Mouse (Mus musculus) testis, adult 2 months (tissue): ENCODE data around the gene Rest. TPM values are rescaled to one million over a fixed set of nuclear protein-coding genes. Genes with fewer than 3 reads are reported as not detected.

Experiments used
- H3K27ac ChIP-seq: fragments of 200-500 bp; 2 replicates; pipeline ENCODE4 v1.5.1; 2012; ENCODE audit warnings: low read depth, low read length; ENCODE audit not compliant: control insufficient read depth, insufficient read depth
- H3K27me3 ChIP-seq: fragments of 200-500 bp; 2 replicates; pipeline ENCODE4 v1.6.1; 2012; ENCODE audit warnings: mild to moderate bottlenecking, low read length, moderate library complexity; ENCODE audit not compliant: control insufficient read depth, insufficient read depth
- H3K36me3 ChIP-seq: fragments of 200-500 bp; 2 replicates; pipeline ENCODE4 v1.6.1; 2012; ENCODE audit warnings: mild to moderate bottlenecking, low read length; ENCODE audit not compliant: control insufficient read depth, insufficient read depth
- H3K4me1 ChIP-seq: fragments of 200-500 bp; 2 replicates; pipeline ENCODE4 v1.6.1; 2012; ENCODE audit warnings: low read length; ENCODE audit not compliant: control insufficient read depth, insufficient read depth
- H3K4me3 ChIP-seq: fragments of 200-500 bp; 2 replicates; pipeline ENCODE4 v1.5.1; 2012; ENCODE audit warnings: low read depth, mild to moderate bottlenecking, low read length, moderate library complexity, mixed read lengths; ENCODE audit not compliant: control insufficient read depth
- CTCF ChIP-seq: fragments of 200-500 bp; IDR thresholded peaks from 2 replicates; pipeline ENCODE4 v1.5.1; 2012; ENCODE audit warnings: low read depth, mild to moderate bottlenecking, inconsistent platforms, low read length, moderate library complexity; ENCODE audit not compliant: control insufficient read depth, insufficient read depth, insufficient replicate concordance
- POLR2A ChIP-seq: fragments of 200-500 bp; IDR thresholded peaks from 2 replicates; pipeline ENCODE4 v1.6.1; 2012; ENCODE audit warnings: low read depth, mild to moderate bottlenecking, inconsistent platforms, low read length, moderate library complexity; ENCODE audit not compliant: control insufficient read depth
- polyA plus RNA-seq: library from polyadenylated mRNA; depleted of rRNA; stranded (reverse); fragments of >200 nt; gene quantifications from 2 replicates; pipeline ENCODE4 v1.2.3, GENCODE M21; 2012; rRNA removed

Gene Rest
- polyA plus RNA-seq, 1 experiment: 4.2 TPM

GRCm38 (mm10) chr5:77314206-77314605 lies 48.9 kb downstream of the Rest start:
- no peak overlapping the region for H3K27ac ChIP-seq
- H3K4me3 ChIP-seq: no peak overlapping the region
- no peaks in the 10 kb centered on the region for H3K36me3 ChIP-seq
- TF ChIP-seq POLR2A (no peak), CTCF (no peak)
- H3K4me1 ChIP-seq: no peaks in the 10 kb centered on the region; the same call in none of the 2 replicates
- no peaks in the 10 kb centered on the region for H3K27me3 ChIP-seq

- Histone ChIP-seq H3K4me3 (no peak overlapping the region), H3K27ac (no peak overlapping the region), H3K27me3 (no peaks in the 10 kb centered on the region), H3K36me3 (no peaks in the 10 kb centered on the region), H3K4me1 (no peaks in the 10 kb centered on the region; the same call in 1 of the 2 replicates)
- TF ChIP-seq CTCF (no peak), POLR2A (no peak)
Observed at GRCm38 (mm10) chr5:77314986-77315385, 49.7 kb downstream of the Rest start.

GRCm38 (mm10) chr5:77324936-77325335 lies 59.6 kb downstream of the Rest start:
- Histone ChIP-seq H3K27ac (no peak overlapping the region), H3K4me1 (no peaks in the 10 kb centered on the region), H3K36me3 (peaks cover 7% of the 10 kb centered on the region), H3K27me3 (no peaks in the 10 kb centered on the region), H3K4me3 (no peak overlapping the region)
- TF ChIP-seq CTCF (no peak), POLR2A (no peak)

GRCm38 (mm10) chr5:77330154-77330553 lies 64.9 kb downstream of the Rest start:
- no peak overlapping the region for H3K4me3 ChIP-seq
- no peak overlapping the region for H3K27ac ChIP-seq
- no peaks in the 10 kb centered on the region for H3K4me1 ChIP-seq
- H3K36me3 ChIP-seq: peaks cover 5% of the 10 kb centered on the region
- no peaks in the 10 kb centered on the region for H3K27me3 ChIP-seq
- TF ChIP-seq CTCF (no peak), POLR2A (no peak)

Other genes with a start within 250 kb of the Rest start
- 145 and 149 TPM in 2 replicates for gene Thegl, start 249.5 kb upstream of the Rest start, polyA plus RNA-seq
- gene Hopx, start 150.4 kb upstream of the Rest start, polyA plus RNA-seq: 13.7 and 16.0 TPM in 2 replicates
- gene Spink2, start 54.0 kb upstream of the Rest start, polyA plus RNA-seq: 1,806 and 1,967 TPM in 2 replicates
- 4.8 and 5.1 TPM in 2 replicates for gene Noa1, start 44.6 kb downstream of the Rest start, polyA plus RNA-seq
- gene Polr2b, start 44.7 kb downstream of the Rest start, polyA plus RNA-seq: 12.9 and 21.8 TPM in 2 replicates
- gene Igfbp7, start 142.6 kb downstream of the Rest start, polyA plus RNA-seq: 94.8 and 143 TPM in 2 replicates